Mouse (Mus musculus) limb, embryonic 13.5 days (tissue): ENCODE data around the gene Lsm14b. TPM values are rescaled to one million over a fixed set of nuclear protein-coding genes. Genes with fewer than 3 reads are reported as not detected.
A peak's percentile ranks its signal among the peaks of the same experiment; 100 is the strongest.

Experiments used
- ATAC-seq: fragments of 200-750 bp; cut with Nextera tagmentation; 2 replicates; pipeline ENCODE4 v1.8.0; 2017; ENCODE audit warnings: low read depth, moderate number of reproducible peaks, moderate TSS enrichment; ENCODE audit not compliant: low FRiP score
- H3K27ac ChIP-seq: fragments of 300-500 bp; sonication (generic); 2 replicates; pipeline ENCODE4 v1.5.1; 2015; ENCODE audit warnings: inconsistent platforms, mild to moderate bottlenecking, moderate library complexity
- H3K27me3 ChIP-seq: fragments of 300-500 bp; sonication (generic); 2 replicates; pipeline ENCODE4 v1.6.1; 2015; ENCODE audit warnings: mild to moderate bottlenecking, inconsistent platforms
- H3K36me3 ChIP-seq: fragments of 300-500 bp; sonication (generic); 2 replicates; pipeline ENCODE4 v1.6.1; 2015; ENCODE audit warnings: inconsistent platforms, mild to moderate bottlenecking, moderate library complexity
- H3K4me1 ChIP-seq: fragments of 300-500 bp; sonication (generic); 2 replicates; pipeline ENCODE4 v1.6.1; 2015; ENCODE audit warnings: inconsistent platforms
- H3K4me2 ChIP-seq: fragments of 300-500 bp; sonication (generic); replicated peaks from 2 replicates; pipeline ENCODE4 v1.6.1; 2015; ENCODE audit warnings: inconsistent platforms, mild to moderate bottlenecking, moderate library complexity
- H3K4me3 ChIP-seq: fragments of 300-500 bp; sonication (generic); 2 replicates; pipeline ENCODE4 v1.5.1; 2015; ENCODE audit warnings: moderate library complexity, mild to moderate bottlenecking, inconsistent platforms
- H3K9ac ChIP-seq: fragments of 300-500 bp; sonication (generic); 2 replicates; pipeline ENCODE4 v1.6.1; 2015; ENCODE audit warnings: mild to moderate bottlenecking, inconsistent platforms
- H3K9me3 ChIP-seq: fragments of 300-500 bp; sonication (generic); 2 replicates; pipeline ENCODE4 v1.6.1; 2016; ENCODE audit warnings: inconsistent platforms
- WGBS: fragments of 180-500 bp; shearing (Covaris S2); methylation state at CpG from one replicate; pipeline ENCODE4 v1.1.7; 2015; 5-methylcytosine and 5-hydroxymethylcytosine counted together
- polyA plus RNA-seq: library from polyadenylated mRNA; unstranded; fragments of >200 nt; fragmentation: Nextera tagmentation; extraction: Ambion mirVana; gene quantifications from 2 replicates; pipeline ENCODE4 v1.2.1, GENCODE M21; 2015

Lsm14b gene
- polyA plus RNA-seq, 1 experiment from 2014 or later, result 11.2 TPM

- Histone ChIP-seq H3K27ac (no peak overlapping the region), H3K4me1 (peaks cover 34% of the 10 kb centered on the region), H3K4me3 (no peak overlapping the region), H3K4me2 (no peak overlapping the region), H3K9ac (no peak overlapping the region), H3K36me3 (no peaks in the 10 kb centered on the region), H3K27me3 (peaks cover 46% of the 10 kb centered on the region), H3K9me3 (no peaks in the 10 kb centered on the region)
- no peak for ATAC-seq
- WGBS, result 77% methylated on average over 7 of the region's 7 CpGs
These were observed 4.6 kb upstream of the Lsm14b start for GRCm38 (mm10) chr2:180020091-180020661.

GRCm38 (mm10) chr2:180020919-180021318 is 3.9 kb upstream of the Lsm14b start:
- WGBS, result 73% methylated on average over 8 of the region's 8 CpGs
- no peak overlapping the region for H3K9ac ChIP-seq
- no peaks in the 10 kb centered on the region for H3K9me3 ChIP-seq
- H3K27me3 ChIP-seq, result peaks cover 46% of the 10 kb centered on the region
- no peak for ATAC-seq
- H3K4me1 ChIP-seq, result peaks cover 36% of the 10 kb centered on the region
- no peaks in the 10 kb centered on the region for H3K36me3 ChIP-seq
- H3K27ac ChIP-seq, result no peak overlapping the region
- H3K4me3 ChIP-seq, result no peak overlapping the region
- H3K4me2 ChIP-seq, result no peak overlapping the region

GRCm38 (mm10) chr2:180022751-180023150 is 2.0 kb upstream of the Lsm14b start:
- H3K9me3 ChIP-seq, result no peaks in the 10 kb centered on the region
- H3K27me3 ChIP-seq, result peaks cover 46% of the 10 kb centered on the region
- H3K9ac ChIP-seq, result no peak overlapping the region
- WGBS, result 55% methylated on average over 6 of the region's 6 CpGs
- no peak overlapping the region for H3K27ac ChIP-seq
- no peak overlapping the region for H3K4me3 ChIP-seq
- ATAC-seq, result no peak
- peaks cover 4% of the 10 kb centered on the region for H3K36me3 ChIP-seq
- peaks cover 41% of the 10 kb centered on the region for H3K4me1 ChIP-seq
- H3K4me2 ChIP-seq, result no peak overlapping the region

- under 1% methylated on average over 74 of the region's 84 CpGs for WGBS
- H3K27ac ChIP-seq, result peak overlapping the region; percentile 93
These were observed 511 bp downstream of the Lsm14b start for GRCm38 (mm10) chr2:180025135-180025860.

GRCm38 (mm10) chr2:180025861-180026200 is 1.0 kb downstream of the Lsm14b start:
- WGBS, result 6% methylated on average over 6 of the region's 6 CpGs
- Histone ChIP-seq H3K9me3 (no peaks in the 10 kb centered on the region), H3K9ac (peak overlapping the region; percentile 97), H3K4me2 (peak overlapping the region; percentile 95), H3K36me3 (peaks cover 35% of the 10 kb centered on the region), H3K4me3 (peak overlapping the region; percentile 96), H3K4me1 (peaks cover 46% of the 10 kb centered on the region), H3K27ac (no peak overlapping the region; the same call in 1 of the 2 replicates), H3K27me3 (peaks cover 29% of the 10 kb centered on the region)
- no peak for ATAC-seq

More at GRCm38 (mm10) chr2:180025135-180025860, 511 bp downstream of the Lsm14b start:
- peaks cover 46% of the 10 kb centered on the region for H3K4me1 ChIP-seq
- H3K4me3 ChIP-seq, result peak overlapping the region; percentile 96
- peak overlapping the region; percentile 97 for H3K9ac ChIP-seq
- peaks cover 34% of the 10 kb centered on the region for H3K27me3 ChIP-seq
- no peak; the same call in 1 of the 2 replicates for ATAC-seq
- peaks cover 30% of the 10 kb centered on the region for H3K36me3 ChIP-seq
- peak overlapping the region; percentile 95 for H3K4me2 ChIP-seq
- no peaks in the 10 kb centered on the region for H3K9me3 ChIP-seq

- no peak for ATAC-seq
- Histone ChIP-seq H3K36me3 (peaks cover 54% of the 10 kb centered on the region), H3K4me2 (peak overlapping the region; percentile 95), H3K9ac (peak overlapping the region; percentile 97), H3K9me3 (no peaks in the 10 kb centered on the region), H3K27me3 (peaks cover 10% of the 10 kb centered on the region), H3K27ac (no peak overlapping the region), H3K4me1 (peaks cover 45% of the 10 kb centered on the region), H3K4me3 (peak overlapping the region; percentile 96)
- 70% methylated on average over 9 of the region's 9 CpGs for WGBS
These were observed 3.0 kb downstream of the Lsm14b start for GRCm38 (mm10) chr2:180027768-180028167.

GRCm38 (mm10) chr2:180031270-180031669 is 6.5 kb downstream of the Lsm14b start:
- Histone ChIP-seq H3K27ac (no peak overlapping the region), H3K27me3 (no peaks in the 10 kb centered on the region), H3K4me1 (peaks cover 52% of the 10 kb centered on the region), H3K36me3 (peaks cover 89% of the 10 kb centered on the region), H3K4me3 (no peak overlapping the region), H3K9ac (no peak overlapping the region), H3K4me2 (no peak overlapping the region), H3K9me3 (no peaks in the 10 kb centered on the region)
- 95% methylated on average over 6 of the region's 6 CpGs for WGBS
- no peak for ATAC-seq

GRCm38 (mm10) chr2:180032925-180033324 is 8.1 kb downstream of the Lsm14b start:
- WGBS, result 69% methylated on average over 3 of the region's 3 CpGs
- no peak for ATAC-seq
- Histone ChIP-seq H3K36me3 (peaks cover 100% of the 10 kb centered on the region), H3K9ac (peak overlapping the region; percentile 43; the same call in 1 of the 2 replicates), H3K27ac (no peak overlapping the region), H3K4me3 (no peak overlapping the region), H3K27me3 (no peaks in the 10 kb centered on the region), H3K4me1 (peaks cover 35% of the 10 kb centered on the region), H3K9me3 (no peaks in the 10 kb centered on the region), H3K4me2 (no peak overlapping the region)

GRCm38 (mm10) chr2:180033956-180034355 is 9.2 kb downstream of the Lsm14b start:
- no peaks in the 10 kb centered on the region for H3K27me3 ChIP-seq
- 43% methylated on average over 3 of the region's 3 CpGs for WGBS
- no peak overlapping the region for H3K9ac ChIP-seq
- H3K4me3 ChIP-seq, result no peak overlapping the region
- H3K9me3 ChIP-seq, result no peaks in the 10 kb centered on the region
- H3K36me3 ChIP-seq, result peaks cover 100% of the 10 kb centered on the region
- H3K4me1 ChIP-seq, result peaks cover 25% of the 10 kb centered on the region
- no peak; the same call in 1 of the 2 replicates for ATAC-seq
- no peak overlapping the region for H3K4me2 ChIP-seq
- peak overlapping the region; percentile 34; the same call in 1 of the 2 replicates for H3K27ac ChIP-seq

GRCm38 (mm10) chr2:180034753-180035152 is 10.0 kb downstream of the Lsm14b start:
- Histone ChIP-seq H3K9ac (no peak overlapping the region), H3K27ac (no peak overlapping the region; the same call in 1 of the 2 replicates), H3K27me3 (no peaks in the 10 kb centered on the region), H3K36me3 (peaks cover 100% of the 10 kb centered on the region), H3K4me2 (no peak overlapping the region), H3K4me3 (no peak overlapping the region), H3K4me1 (peaks cover 20% of the 10 kb centered on the region), H3K9me3 (no peaks in the 10 kb centered on the region)
- 36% methylated on average over 5 of the region's 5 CpGs for WGBS
- 0 out of 2 replicates have a peak, but pooled peaks have one; percentile 9 for ATAC-seq

- WGBS, result 40% methylated on average over 6 of the region's 6 CpGs
- Histone ChIP-seq H3K9ac (peak overlapping the region; percentile 95), H3K27me3 (no peaks in the 10 kb centered on the region), H3K4me3 (peak overlapping the region; percentile 97), H3K36me3 (peaks cover 43% of the 10 kb centered on the region), H3K27ac (no peak overlapping the region), H3K9me3 (no peaks in the 10 kb centered on the region), H3K4me1 (peaks cover 35% of the 10 kb centered on the region), H3K4me2 (peak overlapping the region; percentile 87)
- no peak for ATAC-seq
These were observed 15.6 kb downstream of the Lsm14b start for GRCm38 (mm10) chr2:180040406-180040805.

GRCm38 (mm10) chr2:180041577-180042255 is 16.9 kb downstream of the Lsm14b start:
- peaks cover 34% of the 10 kb centered on the region for H3K36me3 ChIP-seq
- WGBS, result under 1% methylated on average over 59 of the region's 66 CpGs
- peak; percentile 28 for ATAC-seq

More at GRCm38 (mm10) chr2:180041577-180042255, 16.9 kb downstream of the Lsm14b start:
- Histone ChIP-seq H3K9ac (peak overlapping the region; percentile 95), H3K9me3 (no peaks in the 10 kb centered on the region), H3K27ac (peak overlapping the region; percentile 91), H3K4me1 (peaks cover 35% of the 10 kb centered on the region), H3K27me3 (no peaks in the 10 kb centered on the region), H3K4me2 (peak overlapping the region; percentile 87), H3K4me3 (peak overlapping the region; percentile 97)
